8 mouse cellular contexts compared by ENCODE assay signal in genomic region chr14:27335331-27336207, GRCm38 (mm10).
DNase-seq lines count a peak whose midpoint lies in the region; ATAC-seq and TF ChIP-seq lines count a peak whose summit lies in the region.

No protein-coding gene starts in this region.

- no peak for TF ChIP-seq EP300 in liver, embryonic 14.5 days (IDR thresholded peaks at IDR 0.05; ENCODE audit: low read depth)

- H3K9ac ChIP-seq in forebrain, embryonic 14.5 days (ENCODE audit: low read length), result peak overlapping the region; percentile 56
- peak overlapping the region; percentile 53 for H3K9ac ChIP-seq in liver, embryonic 14.5 days (replicated peaks)
- H3K9ac ChIP-seq in stomach, embryonic 14.5 days (replicated peaks; ENCODE audit: low read depth, low read length), result peak overlapping the region; percentile 22; the same call in 1 of the 2 replicates

- WGBS in forebrain, embryonic 14.5 days, result 2% methylated on average over 37 of the region's 37 CpGs
- WGBS in liver, embryonic 14.5 days (ENCODE audit: insufficient replicate concordance), result 3% methylated on average over 37 of the region's 37 CpGs
- 4% methylated on average over 37 of the region's 37 CpGs for whole genome bisulfite sequencing in stomach, embryonic 14.5 days

- peaks cover 21% of the 10 kb centered on the region for H3K27me3 ChIP-seq in E14TG2a.4 (ENCODE audit: insufficient read depth, low read length)
- H3K27me3 ChIP-seq in forebrain, embryonic 14.5 days (replicated peaks; ENCODE audit: control insufficient read depth, insufficient read depth, low read length), result peaks cover 14% of the 10 kb centered on the region
- H3K27me3 ChIP-seq in liver, embryonic 14.5 days (ENCODE audit: control insufficient read depth, insufficient read depth, low read length), result peaks cover 6% of the 10 kb centered on the region
- 0 out of 2 replicates have a peak, but pooled peaks cover 3% of the 10 kb centered on the region for H3K27me3 ChIP-seq in stomach, embryonic 14.5 days (ENCODE audit: control insufficient read depth, insufficient read depth, low read length)

- H3K4me2 ChIP-seq in forebrain, embryonic 14.5 days (ENCODE audit: low read length), result peak overlapping the region; percentile 92
- H3K4me2 ChIP-seq in liver, embryonic 14.5 days (ENCODE audit: low read depth), result peak overlapping the region; percentile 79
- peak overlapping the region; percentile 94 for H3K4me2 ChIP-seq in stomach, embryonic 14.5 days (replicated peaks; ENCODE audit: low read depth, low read length)

- H3K4me3 ChIP-seq in E14TG2a.4 (replicated peaks; ENCODE audit: low read length), result peak overlapping the region; percentile 88
- H3K4me3 ChIP-seq in forebrain, embryonic 14.5 days (ENCODE audit: low read depth, low read length), result peak overlapping the region; percentile 53
- H3K4me3 ChIP-seq in liver, embryonic 14.5 days (ENCODE audit: insufficient read depth in 1 of 2, low read depth in 2 of 2, low read length in 2 of 2), result peak overlapping the region; percentile 54 to 58
- H3K4me3 ChIP-seq in stomach, embryonic 14.5 days (ENCODE audit: low read depth, low read length), result peak overlapping the region; percentile 48

- peak; percentile 92 for ATAC-seq in forebrain, embryonic 14.5 days
- peak; percentile 94 for ATAC-seq in liver, embryonic 14.5 days (ENCODE audit: insufficient read depth)
- ATAC-seq in stomach, embryonic 14.5 days (ENCODE audit: insufficient number of reproducible peaks, insufficient read depth, low FRiP score, low read depth), result peak; percentile 91

- peak; percentile 91 for DNase-seq in cerebellum, adult 11 months
- DNase-seq in forebrain, embryonic 14.5 days (ENCODE audit: low spot score), result peak; percentile 78
- DNase-seq in heart, postnatal 10 days, result peak; percentile 83 to 85
- DNase-seq in kidney, postnatal 4 days, result peak; percentile 89 to 93
- peak; percentile 58 to 71 (median 61) for DNase-seq in liver, embryonic 14.5 days (ENCODE audit: low read depth in 3 of 3, low spot score in 3 of 3)
- peak; percentile 75 for DNase-seq in neural tube, embryonic 10.5 days (ENCODE audit: extremely low spot score, low spot score)

- peaks cover 52% of the 10 kb centered on the region for H3K4me1 ChIP-seq in E14TG2a.4 (replicated peaks; ENCODE audit: low read depth, low read length)
- peaks cover 9% of the 10 kb centered on the region; the same call in 1 of the 2 replicates for H3K4me1 ChIP-seq in forebrain, embryonic 14.5 days (ENCODE audit: control insufficient read depth, insufficient read depth, low read length)
- peaks cover 0 to 12% of the 10 kb centered on the region in 2 experiments; a peak in 2 of 4 replicates for H3K4me1 ChIP-seq in liver, embryonic 14.5 days (replicated peaks; ENCODE audit: control insufficient read depth in 2 of 2, insufficient read depth in 2 of 2, low read length in 1 of 2)
- H3K4me1 ChIP-seq in stomach, embryonic 14.5 days (ENCODE audit: control insufficient read depth, insufficient read depth, low read length), result 0 out of 2 replicates have a peak, but pooled peaks cover 2% of the 10 kb centered on the region

- no peak overlapping the region for H3K27ac ChIP-seq in forebrain, embryonic 14.5 days (ENCODE audit: low read depth, low read length)
- H3K27ac ChIP-seq in liver, embryonic 14.5 days, result no peak overlapping the region
- H3K27ac ChIP-seq in stomach, embryonic 14.5 days (ENCODE audit: low read length), result no peak overlapping the region

- intact Hi-C loops in heart, postnatal 10 days (cut with DNase I), result loop anchor here (2.0 to 10.0 kb wide), 5 partner anchors 38 to 221 kb away; partner anchors contain the start of gene Arhgef3

- H3K36me3 ChIP-seq in E14TG2a.4 (ENCODE audit: insufficient read depth, low read length), result no peaks in the 10 kb centered on the region
- no peaks in the 10 kb centered on the region for H3K36me3 ChIP-seq in forebrain, embryonic 14.5 days (ENCODE audit: control insufficient read depth, insufficient read depth, low read length)
- H3K36me3 ChIP-seq in liver, embryonic 14.5 days (replicated peaks; ENCODE audit: control insufficient read depth, insufficient read depth, low read depth), result no peaks in the 10 kb centered on the region
- no peaks in the 10 kb centered on the region for H3K36me3 ChIP-seq in stomach, embryonic 14.5 days (ENCODE audit: control insufficient read depth, insufficient read depth, low read length)

- no peaks in the 10 kb centered on the region for H3K9me3 ChIP-seq in E14TG2a.4 (ENCODE audit: low read length)
- H3K9me3 ChIP-seq in forebrain, embryonic 14.5 days (replicated peaks; ENCODE audit: control insufficient read depth, low read length), result no peaks in the 10 kb centered on the region
- no peaks in the 10 kb centered on the region for H3K9me3 ChIP-seq in liver, embryonic 14.5 days (ENCODE audit: control insufficient read depth, low read length)
- H3K9me3 ChIP-seq in stomach, embryonic 14.5 days (ENCODE audit: control insufficient read depth, low read depth, low read length), result no peaks in the 10 kb centered on the region

- TF ChIP-seq CTCF in E14TG2a.4 (conservative IDR thresholded peaks at IDR 0.05; ENCODE audit: low read length), result no peak
- no peak for TF ChIP-seq CTCF in liver, embryonic 14.5 days (IDR thresholded peaks at IDR 0.05; ENCODE audit: low read depth)
